Mouse (Mus musculus) testis, adult 2 months (tissue): ENCODE results near the gene Prkaa2.

Source experiments
- CTCF ChIP-seq: fragments of 200-500 bp; IDR thresholded peaks from 2 replicates; pipeline ENCODE4 v1.5.1; 2012; ENCODE audit warnings: low read depth, mild to moderate bottlenecking, inconsistent platforms, low read length, moderate library complexity; ENCODE audit not compliant: control insufficient read depth, insufficient read depth, insufficient replicate concordance
- POLR2A ChIP-seq: fragments of 200-500 bp; IDR thresholded peaks from 2 replicates; pipeline ENCODE4 v1.6.1; 2012; ENCODE audit warnings: low read depth, mild to moderate bottlenecking, inconsistent platforms, low read length, moderate library complexity; ENCODE audit not compliant: control insufficient read depth

GRCm38 (mm10) chr4:104992271-104992670 lies 117.4 kb downstream of the Prkaa2 start:
- no peak for TF ChIP-seq CTCF
- no peak for TF ChIP-seq POLR2A
